Mouse (Mus musculus): ENCODE measurements at regions not wholly inside any gene's neighbourhood (a gene's known extent, or its start where the extent isn't known, plus 50 kb on each side); places are given as distances from the start of the nearest gene placed in this dataset.

DNA sequence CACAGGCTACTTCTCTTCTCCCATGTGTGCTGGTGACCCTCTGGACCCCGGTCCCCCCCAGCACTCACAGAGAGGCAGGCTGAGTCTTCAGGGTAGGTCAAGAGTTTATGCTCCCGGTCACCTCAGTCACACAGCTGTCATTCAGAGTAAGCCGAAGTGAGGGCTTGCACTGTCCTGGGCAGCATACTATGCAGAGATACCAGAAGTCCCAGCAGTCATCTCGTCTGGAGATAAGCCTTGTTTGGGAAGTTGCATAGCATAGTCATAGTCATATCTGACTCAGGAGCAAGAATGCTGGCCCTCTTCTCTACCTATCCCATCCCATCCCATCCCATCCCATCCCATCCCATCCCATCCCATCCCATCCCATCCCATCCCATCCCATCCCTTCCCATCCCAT, 1211.5 kb upstream of the A1bg start:
- intact Hi-C loops (cut with DNase I) = no loop called here

GRCm38 (mm10) chr15:62132895-62133294, 1210.1 kb upstream of the A1bg start:
- intact Hi-C loops (cut with DNase I) = no loop called here

More for the DNA sequence above, 1211.5 kb upstream of the A1bg start:
- no peak for DNase-seq

GRCm38 (mm10) chr15:62131686-62132085, 1208.9 kb upstream of the A1bg start:
- intact Hi-C loops (cut with DNase I) = no loop called here
- no peak for DNase-seq

More at GRCm38 (mm10) chr15:62132895-62133294, 1210.1 kb upstream of the A1bg start:
- DNase-seq = no peak

DNA sequence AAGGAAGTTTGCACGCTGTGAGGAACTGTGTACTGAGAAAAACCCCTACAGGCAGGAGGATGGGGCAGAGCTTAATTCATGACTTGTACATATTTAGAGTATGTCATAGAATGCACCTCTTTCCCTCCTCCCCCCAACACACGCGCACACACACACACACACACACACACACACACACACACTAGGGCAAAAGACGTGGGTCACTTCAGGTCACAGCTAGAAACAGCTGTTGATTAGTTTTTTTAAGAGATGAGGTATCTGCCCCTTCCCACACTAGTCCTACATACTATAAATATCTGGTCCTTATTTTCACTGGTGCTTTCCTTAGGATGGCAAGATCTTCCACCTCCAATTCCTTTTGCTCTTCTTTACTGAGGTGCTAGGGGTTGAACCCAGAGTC, 1207.7 kb upstream of the A1bg start:
- intact Hi-C loops (cut with DNase I) = no loop called here
- DNase-seq = no peak

- DNase-seq = no peak
- intact Hi-C loops (cut with DNase I) = no loop called here
Measured at GRCm38 (mm10) chr15:62128546-62129212, 1205.9 kb upstream of the A1bg start.

GRCm38 (mm10) chr15:62127602-62128158, 1204.9 kb upstream of the A1bg start:
- no peak for DNase-seq
- intact Hi-C loops (cut with DNase I) = no loop called here

DNA sequence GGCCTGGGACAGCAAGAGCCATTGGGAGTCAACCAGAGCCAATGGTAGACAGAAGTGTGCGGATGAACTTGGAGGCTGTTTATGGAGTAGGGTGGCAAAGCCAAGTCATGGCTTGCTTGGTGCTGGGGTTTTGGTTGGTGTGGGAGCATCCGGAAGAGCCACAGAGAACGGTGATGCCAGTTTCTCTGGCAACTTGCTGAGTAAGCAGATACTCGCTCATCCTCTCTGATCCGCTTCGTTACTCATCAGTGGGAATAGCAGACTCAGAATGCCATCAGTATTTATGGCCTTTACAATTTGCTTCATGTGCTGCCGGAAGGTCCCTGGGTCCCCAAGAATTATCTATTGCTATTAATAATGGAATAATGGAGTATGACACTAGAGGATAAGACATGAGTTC, 1202.9 kb upstream of the A1bg start:
- intact Hi-C loops (cut with DNase I) = no loop called here
- no peak for DNase-seq

- DNase-seq = no peak
- intact Hi-C loops (cut with DNase I) = no loop called here
Measured at GRCm38 (mm10) chr15:62123756-62124155, 1200.9 kb upstream of the A1bg start.

GRCm38 (mm10) chr15:62122265-62123023, 1199.6 kb upstream of the A1bg start:
- intact Hi-C loops (cut with DNase I) = no loop called here
- no peak for DNase-seq

- DNase-seq = no peak
- intact Hi-C loops (cut with DNase I) = no loop called here
Measured at GRCm38 (mm10) chr15:62121696-62122095, 1198.9 kb upstream of the A1bg start.

GRCm38 (mm10) chr15:62120735-62121134, 1197.9 kb upstream of the A1bg start:
- DNase-seq = no peak
- intact Hi-C loops (cut with DNase I) = no loop called here

DNA sequence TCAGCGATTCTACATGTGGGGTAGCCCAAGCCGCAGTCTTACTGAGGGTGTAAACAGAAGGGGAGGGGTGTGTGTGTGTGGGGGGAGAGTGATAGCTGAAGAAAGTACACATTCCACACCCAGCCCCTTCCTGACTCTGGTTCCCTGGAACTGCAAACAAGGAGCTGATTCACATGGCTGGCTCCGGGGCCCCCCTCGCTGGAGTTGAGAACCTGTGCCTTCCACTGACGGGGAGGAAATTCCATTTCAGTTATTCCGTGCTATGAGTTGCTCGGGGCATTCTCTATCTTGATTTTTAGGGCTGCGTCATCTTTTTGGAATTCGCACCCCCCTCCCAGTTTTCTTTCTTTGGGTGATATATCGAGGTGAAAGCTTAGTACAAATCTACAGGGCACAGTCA, 1196.2 kb upstream of the A1bg start:
- DNase-seq = no peak
- intact Hi-C loops (cut with DNase I) = no loop called here

DNA sequence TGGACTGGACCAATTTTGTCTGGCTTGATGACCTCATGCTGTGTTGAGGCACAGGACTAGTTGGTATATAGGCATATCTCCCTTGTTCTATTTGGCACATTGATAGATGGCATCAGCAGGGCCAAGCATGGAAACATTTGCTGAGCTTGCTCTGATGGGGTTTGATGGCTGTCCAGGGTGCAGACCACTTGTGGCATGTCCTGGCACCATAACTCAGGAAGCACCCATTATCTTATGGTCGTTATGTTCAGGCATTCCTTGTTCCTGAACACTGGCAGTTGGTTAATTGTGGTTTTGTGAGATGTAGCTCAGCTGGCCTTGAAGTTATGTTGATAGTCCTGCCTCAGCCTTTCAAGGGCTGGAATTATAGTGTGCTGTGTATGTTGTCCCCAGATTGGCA, 1193.4 kb upstream of the A1bg start:
- DNase-seq = no peak
- intact Hi-C loops (cut with DNase I) = no loop called here

- intact Hi-C loops (cut with DNase I) = no loop called here
- no peak for DNase-seq
Measured at GRCm38 (mm10) chr15:62114815-62115214, 1192.0 kb upstream of the A1bg start.

DNA sequence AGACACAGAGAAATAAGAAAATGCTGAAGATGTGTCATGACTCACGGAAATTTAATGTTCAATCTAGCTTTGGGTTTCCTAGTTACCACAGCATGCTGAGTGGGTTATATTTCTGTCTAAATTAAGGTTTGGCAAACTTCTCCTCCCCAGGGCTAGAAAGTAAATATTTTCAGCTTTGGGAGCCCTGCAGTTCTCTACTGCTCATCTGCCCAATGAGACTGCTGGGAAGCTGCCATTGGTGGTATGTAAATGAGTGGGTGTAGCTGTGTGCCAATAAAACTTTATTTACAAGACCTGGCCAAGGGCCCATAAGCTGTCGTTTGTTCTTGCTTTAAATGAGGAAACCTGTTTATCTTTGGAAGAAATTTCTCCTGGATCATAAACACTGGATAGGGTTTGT, 1189.3 kb upstream of the A1bg start:
- no peak for DNase-seq
- intact Hi-C loops (cut with DNase I) = no loop called here

GRCm38 (mm10) chr15:62107976-62108375, 1185.2 kb upstream of the A1bg start:
- intact Hi-C loops (cut with DNase I) = no loop called here
- DNase-seq = no peak

GRCm38 (mm10) chr15:62106518-62106975, 1183.7 kb upstream of the A1bg start:
- peak; percentile 72 to 74 for DNase-seq
- intact Hi-C loops (cut with DNase I) = no loop called here

GRCm38 (mm10) chr15:62105483-62105882, 1182.7 kb upstream of the A1bg start:
- intact Hi-C loops (cut with DNase I) = no loop called here
- DNase-seq = no peak

GRCm38 (mm10) chr15:62104653-62105052, 1181.8 kb upstream of the A1bg start:
- peak in 1 of 2 experiments; percentile 20 for DNase-seq
- intact Hi-C loops (cut with DNase I) = no loop called here

GRCm38 (mm10) chr15:62099683-62100082, 1176.9 kb upstream of the A1bg start:
- intact Hi-C loops (cut with DNase I) = loop anchor here (10.0 kb wide), 1 partner anchor 105 kb away; no protein-coding TSS in a partner anchor
- DNase-seq = no peak

DNA sequence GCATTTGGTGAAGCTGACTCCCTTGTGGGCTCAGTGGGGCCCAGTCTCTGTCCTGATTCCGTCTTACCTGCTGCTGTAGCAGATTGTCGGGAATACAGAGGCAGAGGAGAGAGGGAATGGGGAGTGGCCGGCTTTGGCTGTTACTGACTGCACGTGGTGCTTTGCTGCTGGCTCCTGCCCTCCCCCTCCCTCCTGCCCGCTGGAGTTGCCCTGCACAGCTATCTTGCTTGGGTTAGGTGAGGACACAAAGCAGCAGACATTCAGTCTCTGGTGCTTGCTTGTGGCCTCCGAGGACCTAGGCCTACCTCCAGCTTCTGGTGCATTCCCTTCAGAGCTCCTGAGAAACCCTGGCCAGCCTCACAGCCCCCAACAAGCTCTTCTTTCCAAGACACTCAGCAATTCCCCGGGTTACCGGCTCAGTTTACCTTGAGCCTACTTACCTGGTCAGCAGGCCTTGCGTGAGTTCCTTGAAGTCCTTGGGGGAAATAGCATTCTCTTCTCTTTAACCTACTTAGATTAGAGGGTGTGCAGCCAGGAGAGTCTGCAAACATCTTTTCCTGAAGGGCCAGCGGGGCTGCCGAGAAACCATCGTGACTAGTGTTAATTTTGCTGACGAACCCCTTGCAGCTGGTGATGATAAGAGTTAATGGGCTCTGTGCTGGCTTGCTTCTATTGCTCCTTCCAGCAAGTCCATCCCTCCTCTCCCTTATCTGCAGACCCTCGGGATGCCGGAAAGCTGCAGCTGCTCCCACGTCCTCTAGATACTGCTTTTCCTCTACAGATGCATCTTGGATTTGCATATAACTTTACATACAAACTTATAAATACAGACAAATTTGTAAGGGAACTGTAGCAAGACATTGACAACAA, 1176.2 kb upstream of the A1bg start:
- intact Hi-C loops (cut with DNase I) = loop anchor here (10.0 kb wide), 1 partner anchor 104 kb away; no protein-coding TSS in a partner anchor
- no peak for DNase-seq
